Mouse (Mus musculus) kidney, postnatal 0 days (tissue): ENCODE data around the gene Pcid2. TPM values are rescaled to one million over a fixed set of nuclear protein-coding genes. Genes with fewer than 3 reads are reported as not detected.

Experiments used
- ATAC-seq: fragments of 200-750 bp; cut with Nextera tagmentation; replicated peaks from 2 replicates; pipeline ENCODE4 v1.8.0; 2017; ENCODE audit warnings: low read depth, moderate number of reproducible peaks, moderate TSS enrichment, moderate library complexity; ENCODE audit not compliant: low FRiP score
- DNase-seq: peaks from one replicate; pipeline ENCODE4 v3.0.0-alpha.2; 2016; ENCODE audit warnings: low spot score
- H3K27ac ChIP-seq: fragments of 300-500 bp; sonication (generic); 2 replicates; pipeline ENCODE4 v1.5.1; 2014; ENCODE audit warnings: mild to moderate bottlenecking
- H3K27me3 ChIP-seq: fragments of 300-500 bp; sonication (generic); 2 replicates; pipeline ENCODE4 v1.6.1; 2014; ENCODE audit warnings: low read length, mixed read lengths; ENCODE audit not compliant: insufficient read depth
- H3K36me3 ChIP-seq: fragments of 300-500 bp; sonication (generic); 2 replicates; pipeline ENCODE4 v1.6.1; 2014; ENCODE audit warnings: low read length, mixed read lengths; ENCODE audit not compliant: insufficient read depth
- H3K4me1 ChIP-seq: fragments of 300-500 bp; sonication (generic); replicated peaks from 2 replicates; pipeline ENCODE4 v1.6.1; 2014; ENCODE audit warnings: antibody characterized with exemption, low read length, mixed read lengths; ENCODE audit not compliant: insufficient read depth
- H3K4me2 ChIP-seq: fragments of 300-500 bp; sonication (generic); 2 replicates; pipeline ENCODE4 v1.6.1; 2014; ENCODE audit warnings: mild to moderate bottlenecking, low read length, moderate library complexity, mixed read lengths
- H3K4me3 ChIP-seq: fragments of 300-500 bp; sonication (generic); replicated peaks from 2 replicates; pipeline ENCODE4 v1.5.1; 2014; ENCODE audit warnings: low read depth, low read length
- H3K9ac ChIP-seq: fragments of 300-500 bp; sonication (generic); 2 replicates; pipeline ENCODE4 v1.6.1; 2014; ENCODE audit warnings: low read depth, low read length
- H3K9me3 ChIP-seq: fragments of 300-500 bp; sonication (generic); replicated peaks from 2 replicates; pipeline ENCODE4 v1.6.1; 2016; ENCODE audit warnings: low read length, inconsistent platforms, mixed read lengths
- CTCF ChIP-seq: IDR thresholded peaks from 2 replicates; pipeline ENCODE4 v1.5.1; 2016; ENCODE audit warnings: antibody characterized with exemption, low read depth, mild to moderate bottlenecking, moderate library complexity
- WGBS: fragments of 180-500 bp; shearing (Covaris S2); extraction: QIAGEN DNeasy Blood & Tissue Kit; methylation state at CpG from one replicate; pipeline ENCODE4 v1.1.7; 2014; 5-methylcytosine and 5-hydroxymethylcytosine counted together
- polyA plus RNA-seq: library from polyadenylated mRNA; unstranded; fragments of >200 nt; fragmentation: Nextera tagmentation; extraction: Ambion mirVana; gene quantifications from 2 replicates; pipeline ENCODE4 v1.2.1, GENCODE M21; 2015

Gene Pcid2
- polyA plus RNA-seq, 1 experiment from 2014 or later: 26.4 TPM

GRCm38 (mm10) chr8:13117096-13117495 lies 11.8 kb upstream of the Pcid2 start:
- no peak overlapping the region for H3K4me3 ChIP-seq
- H3K27me3 ChIP-seq: no peaks in the 10 kb centered on the region
- no peak overlapping the region for H3K9ac ChIP-seq
- H3K9me3 ChIP-seq: no peaks in the 10 kb centered on the region
- 87% methylated on average over 2 of the region's 2 CpGs for WGBS
- peaks cover 16% of the 10 kb centered on the region; the same call in 1 of the 2 replicates for H3K36me3 ChIP-seq
- TF ChIP-seq CTCF: no peak
- H3K4me1 ChIP-seq: no peaks in the 10 kb centered on the region
- DNase-seq: no peak
- no peak for ATAC-seq
- no peak overlapping the region for H3K27ac ChIP-seq
- no peak overlapping the region for H3K4me2 ChIP-seq

GRCm38 (mm10) chr8:13113232-13113631 lies 8.0 kb upstream of the Pcid2 start:
- 94% methylated on average over 4 of the region's 4 CpGs for WGBS
- no peak overlapping the region for H3K27ac ChIP-seq
- H3K9ac ChIP-seq: no peak overlapping the region
- H3K4me2 ChIP-seq: no peak overlapping the region
- ATAC-seq (no peak), DNase-seq (no peak)
- 0 out of 2 replicates have a peak, but pooled peaks cover 3% of the 10 kb centered on the region for H3K36me3 ChIP-seq
- no peak for TF ChIP-seq CTCF
- 0 out of 2 replicates have a peak, but pooled peaks cover 2% of the 10 kb centered on the region for H3K4me1 ChIP-seq
- H3K27me3 ChIP-seq: no peaks in the 10 kb centered on the region
- H3K4me3 ChIP-seq: no peak overlapping the region
- H3K9me3 ChIP-seq: no peaks in the 10 kb centered on the region

GRCm38 (mm10) chr8:13111917-13112316 lies 6.7 kb upstream of the Pcid2 start:
- Histone ChIP-seq H3K27ac (no peak overlapping the region), H3K36me3 (0 out of 2 replicates have a peak, but pooled peaks cover 3% of the 10 kb centered on the region), H3K27me3 (no peaks in the 10 kb centered on the region), H3K4me2 (no peak overlapping the region), H3K9me3 (no peaks in the 10 kb centered on the region), H3K4me1 (0 out of 2 replicates have a peak, but pooled peaks cover 3% of the 10 kb centered on the region), H3K4me3 (no peak overlapping the region), H3K9ac (no peak overlapping the region)
- ATAC-seq: no peak
- no peak for DNase-seq
- WGBS: 89% methylated on average over 11 of the region's 11 CpGs
- TF ChIP-seq CTCF: no peak

- no peak for ATAC-seq
- no peak for TF ChIP-seq CTCF
- no peaks in the 10 kb centered on the region for H3K27me3 ChIP-seq
- 32% methylated on average over 1 of the region's 1 CpGs for WGBS
- DNase-seq: no peak
- H3K36me3 ChIP-seq: 0 out of 2 replicates have a peak, but pooled peaks cover 3% of the 10 kb centered on the region
- H3K9ac ChIP-seq: no peak overlapping the region
- no peak overlapping the region for H3K4me3 ChIP-seq
- no peaks in the 10 kb centered on the region for H3K9me3 ChIP-seq
- no peak overlapping the region for H3K27ac ChIP-seq
- H3K4me2 ChIP-seq: no peak overlapping the region
- H3K4me1 ChIP-seq: 0 out of 2 replicates have a peak, but pooled peaks cover 3% of the 10 kb centered on the region
These were observed 4.2 kb upstream of the Pcid2 start for GRCm38 (mm10) chr8:13109416-13109960.

GRCm38 (mm10) chr8:13108967-13109366 lies 3.7 kb upstream of the Pcid2 start:
- no peak overlapping the region for H3K4me3 ChIP-seq
- no peak overlapping the region for H3K27ac ChIP-seq
- no peaks in the 10 kb centered on the region for H3K27me3 ChIP-seq
- H3K36me3 ChIP-seq: 0 out of 2 replicates have a peak, but pooled peaks cover 2% of the 10 kb centered on the region
- H3K9me3 ChIP-seq: no peaks in the 10 kb centered on the region
- no peak overlapping the region for H3K4me2 ChIP-seq
- H3K9ac ChIP-seq: no peak overlapping the region
- no peak for TF ChIP-seq CTCF
- H3K4me1 ChIP-seq: peaks cover 5% of the 10 kb centered on the region; the same call in 1 of the 2 replicates
- ATAC-seq (no peak), DNase-seq (no peak)
- 87% methylated on average over 8 of the region's 8 CpGs for WGBS

- Histone ChIP-seq H3K9ac (no peak overlapping the region), H3K27ac (no peak overlapping the region), H3K4me2 (no peak overlapping the region), H3K4me3 (no peak overlapping the region), H3K9me3 (no peaks in the 10 kb centered on the region), H3K27me3 (no peaks in the 10 kb centered on the region), H3K4me1 (peaks cover 7% of the 10 kb centered on the region; the same call in 1 of the 2 replicates), H3K36me3 (no peaks in the 10 kb centered on the region)
- TF ChIP-seq CTCF: no peak
- DNase-seq: no peak
- 72% methylated on average over 13 of the region's 13 CpGs for WGBS
- ATAC-seq: no peak
These were observed 2.9 kb upstream of the Pcid2 start for GRCm38 (mm10) chr8:13107990-13108638.
